Mouse (Mus musculus): ENCODE measurements around the gene Serpina3f.

DNA sequence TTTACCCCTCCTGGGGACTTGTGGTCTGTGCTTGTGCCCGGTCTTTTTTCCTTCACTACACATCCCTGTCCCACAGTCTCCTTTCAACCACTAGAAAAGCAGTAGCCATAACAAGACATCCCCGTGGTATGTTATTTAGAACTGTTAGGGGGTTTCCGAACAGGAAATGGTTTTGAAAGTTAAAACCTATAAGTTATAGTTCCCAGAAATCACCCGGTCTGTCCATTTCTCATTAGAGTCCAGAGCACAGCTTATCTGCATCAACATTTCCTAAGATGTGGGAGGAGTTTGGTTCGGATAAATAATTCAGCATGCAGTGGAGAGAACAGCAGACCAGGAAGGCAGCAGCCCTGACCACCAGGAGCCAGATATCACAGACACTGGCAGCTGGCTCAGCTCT, 21.6 kb downstream of the Serpina3f start, which contains the start of gene Serpina3g:
- no peak for TF ChIP-seq CTCF (IDR thresholded peaks at IDR 0.05; ENCODE audit: insufficient read depth, low read length)
- no peak for TF ChIP-seq POLR2A (IDR thresholded peaks at IDR 0.05; ENCODE audit: borderline replicate concordance, extremely low read depth, low read depth, low read length)

Measured in lung, adult 2 months (tissue).